Mouse (Mus musculus): ENCODE measurements at regions not wholly inside any gene's neighbourhood (a gene's known extent, or its start where the extent isn't known, plus 50 kb on each side); places are given as distances from the start of the nearest gene placed in this dataset.
A peak's percentile ranks its signal among the peaks of the same experiment; 100 is the strongest.
"Not testable (repeated sequence)": the region's sequence is repeated elsewhere in the genome, so short reads cannot be mapped to it uniquely, and the experiment has no call there.

DNA sequence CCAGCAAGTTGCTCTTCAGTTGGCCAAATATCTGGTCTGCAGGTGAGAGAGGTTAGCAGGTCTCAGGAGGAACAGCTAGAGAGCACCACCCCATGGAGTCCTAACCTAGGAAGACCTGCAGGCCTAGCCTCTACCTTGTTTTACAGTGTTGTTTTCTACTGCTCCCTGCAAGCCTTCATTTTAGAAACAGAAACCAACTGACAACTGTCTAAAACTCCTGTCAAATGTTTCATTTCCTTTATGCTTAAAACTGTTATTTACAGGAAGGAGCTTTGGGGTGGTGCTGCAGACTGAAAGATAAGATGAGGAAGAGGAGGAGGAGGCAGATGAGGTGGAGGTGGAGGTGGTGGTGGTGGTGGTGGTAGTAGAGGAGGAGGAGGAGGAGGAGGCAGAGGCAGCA, 96.6 kb upstream of the Selenop start:
- no peak for DNase-seq (ENCODE audit: low spot score)

GRCm38 (mm10) chr15:3174072-3174471, 94.3 kb upstream of the Selenop start:
- DNase-seq (ENCODE audit: low spot score): no peak

DNA sequence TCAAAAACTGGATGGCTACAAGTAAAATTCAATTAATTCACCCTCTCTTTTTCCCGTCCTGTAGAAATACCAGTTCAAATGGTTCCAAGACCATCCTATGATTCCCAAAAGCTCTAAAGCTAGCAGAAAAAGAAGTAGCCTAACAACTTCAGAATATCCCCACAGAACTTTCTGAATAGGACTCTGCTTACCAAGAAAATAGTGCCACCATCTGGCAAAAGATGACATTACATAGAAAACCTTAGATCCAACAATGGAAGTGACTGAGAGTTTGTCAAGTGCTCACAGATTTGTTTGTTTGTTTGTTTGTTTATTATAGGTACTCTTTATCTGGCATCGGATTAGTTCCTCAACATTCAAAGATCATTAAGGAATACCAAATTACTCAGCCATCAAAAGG, 93.5 kb upstream of the Selenop start:
- no peak for DNase-seq (ENCODE audit: low spot score)

- DNase-seq (ENCODE audit: low spot score): peak; percentile 36
Measured at GRCm38 (mm10) chr15:3201912-3202653, 66.3 kb upstream of the Selenop start.

DNA sequence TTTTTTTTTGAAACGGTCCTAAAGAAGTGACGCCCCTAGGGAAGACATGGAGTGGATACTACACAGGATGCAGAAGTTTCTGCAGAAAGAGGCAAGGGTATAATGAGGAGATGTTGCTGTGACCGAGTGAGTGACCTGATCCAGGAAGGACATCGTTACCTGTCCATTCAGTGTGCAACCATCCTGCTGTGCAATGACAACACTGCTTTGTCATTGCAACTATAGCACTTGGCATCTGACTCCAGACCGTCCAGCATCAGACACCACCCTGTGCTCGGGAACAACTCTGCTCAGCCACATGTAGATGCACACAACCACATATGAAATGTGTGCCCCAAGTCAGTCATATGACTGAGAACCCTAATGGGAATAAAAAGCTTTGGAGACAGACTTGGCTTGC, 62.8 kb upstream of the Selenop start:
- no peak for DNase-seq (ENCODE audit: low spot score)

DNA sequence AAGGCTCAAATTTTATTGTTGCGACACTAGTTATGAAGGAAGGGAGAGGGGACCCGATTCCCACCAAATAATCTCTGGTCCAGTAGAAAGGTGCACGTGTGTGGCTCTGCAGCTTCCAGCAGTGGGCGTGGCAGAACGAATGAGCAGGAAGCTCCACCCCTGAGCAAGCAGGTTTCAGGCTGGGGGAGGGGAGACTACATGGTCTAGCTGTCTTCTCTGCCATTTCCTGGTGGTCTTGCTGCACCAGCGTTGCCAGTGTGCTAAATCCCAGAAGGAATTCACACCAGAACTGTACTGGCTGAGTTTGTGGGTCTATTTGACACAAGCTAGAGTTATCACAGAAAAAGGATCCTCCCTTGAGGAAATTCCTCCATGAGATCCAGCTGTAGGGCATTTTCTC, 62.3 kb upstream of the Selenop start:
- not testable (repeated sequence) for DNase-seq (ENCODE audit: low spot score)

- DNase-seq (ENCODE audit: low spot score): peak; percentile 53
Measured at GRCm38 (mm10) chr15:3213721-3214120, 54.6 kb upstream of the Selenop start.

- DNase-seq (ENCODE audit: low spot score): no peak
Measured at GRCm38 (mm10) chr15:3215201-3215600, 53.1 kb upstream of the Selenop start.
